Mouse (Mus musculus): ENCODE data around the gene Rhno1. TPM values are rescaled to one million over a fixed set of nuclear protein-coding genes. Genes with fewer than 3 reads are reported as not detected.

Rhno1 gene
- total RNA-seq, 1 experiment from 2014 or later, result 25.6 TPM

- DNase-seq, result no peak
Measured at GRCm38 (mm10) chr6:128361901-128362300, 810 bp downstream of the Rhno1 start.

GRCm38 (mm10) chr6:128358999-128359398, 3.7 kb downstream of the Rhno1 start:
- peak; percentile 67 for DNase-seq

GRCm38 (mm10) chr6:128355726-128356416, 6.8 kb downstream of the Rhno1 start, which contains the start of gene Tulp3:
Gene Tulp3, minus strand, starts transcription at chr6:128355851.
- DNase-seq, result peak; percentile 98

- DNase-seq, result peak; percentile 61
Measured at GRCm38 (mm10) chr6:128355201-128355681, 7.5 kb downstream of the Rhno1 start.

- no peak for DNase-seq
Measured at GRCm38 (mm10) chr6:128354140-128354539, 8.6 kb downstream of the Rhno1 start.

GRCm38 (mm10) chr6:128349711-128350110, 13.0 kb downstream of the Rhno1 start:
- DNase-seq, result no peak

- no peak for DNase-seq
Measured at GRCm38 (mm10) chr6:128346782-128347181, 15.9 kb downstream of the Rhno1 start.

- DNase-seq, result no peak
Measured at GRCm38 (mm10) chr6:128345623-128346022, 17.1 kb downstream of the Rhno1 start.

GRCm38 (mm10) chr6:128341956-128342723, 20.6 kb downstream of the Rhno1 start:
- DNase-seq, result no peak

GRCm38 (mm10) chr6:128338876-128339275, 23.8 kb downstream of the Rhno1 start:
- no peak for DNase-seq

- no peak for DNase-seq
Measured at GRCm38 (mm10) chr6:128337467-128337866, 25.2 kb downstream of the Rhno1 start.

GRCm38 (mm10) chr6:128334397-128335124, 28.1 kb downstream of the Rhno1 start:
- DNase-seq, result peak; percentile 66

GRCm38 (mm10) chr6:128318317-128318716, 44.4 kb downstream of the Rhno1 start:
- peak; percentile 35 for DNase-seq

GRCm38 (mm10) chr6:128315597-128315996, 47.1 kb downstream of the Rhno1 start:
- no peak for DNase-seq

- DNase-seq, result no peak
Measured at GRCm38 (mm10) chr6:128314796-128315195, 47.9 kb downstream of the Rhno1 start.

GRCm38 (mm10) chr6:128308311-128308710, 54.4 kb downstream of the Rhno1 start:
- DNase-seq, result peak; percentile 60

Other genes starting within 250 kb of the Rhno1 start
- 44.1 and 46.6 TPM in 2 replicates for gene Tspan9, start 219.3 kb downstream of the Rhno1 start, total RNA-seq (2021)
- 1.0 and 2.4 TPM in 2 replicates for gene Tead4, start 62.1 kb downstream of the Rhno1 start, total RNA-seq (2021)
- gene Tulp3, start 7.1 kb downstream of the Rhno1 start, total RNA-seq (2021), result 53.8 and 54.2 TPM in 2 replicates
- 7.0 and 12.1 TPM in 2 replicates for gene Foxm1, start 56 bp upstream of the Rhno1 start, total RNA-seq (2021)
- not detected in 2 replicates for gene Tex52, start 12.5 kb upstream of the Rhno1 start, total RNA-seq (2021)
- gene Gm44596, start 12.6 kb upstream of the Rhno1 start, total RNA-seq (2021), result not detected in 2 replicates
- 3.0 and 4.1 TPM in 2 replicates for gene Nrip2, start 36.4 kb upstream of the Rhno1 start, total RNA-seq (2021)
- gene Itfg2, start 62.0 kb upstream of the Rhno1 start, total RNA-seq (2021), result 27.5 and 35.6 TPM in 2 replicates
- gene Fkbp4, start 75.8 kb upstream of the Rhno1 start, total RNA-seq (2021), result 205 and 245 TPM in 2 replicates
- 0.30 and 20.2 TPM in 2 replicates for gene Pzp, start 163.8 kb upstream of the Rhno1 start, total RNA-seq (2021)
- gene A2ml1, start 218.7 kb upstream of the Rhno1 start, total RNA-seq (2021), result not detected in 2 replicates

Data from adrenal gland, postnatal 25 days (tissue).